Mouse (Mus musculus) kidney, embryonic 14.5 days (tissue): ENCODE measurements at regions not wholly inside any gene's neighbourhood (a gene's known extent, or its start where the extent isn't known, plus 50 kb on each side); places are given as distances from the start of the nearest gene placed in this dataset.

Source experiments
- ATAC-seq: fragments of 200-750 bp; cut with Nextera tagmentation; 2 replicates; pipeline ENCODE4 v1.8.0; 2017; ENCODE audit warnings: moderate number of reproducible peaks, mild to moderate bottlenecking, moderate TSS enrichment, moderate library complexity; ENCODE audit not compliant: low FRiP score, low TSS enrichment
- H3K27ac ChIP-seq: fragments of 300-500 bp; sonication (generic); 2 replicates; pipeline ENCODE4 v1.5.1; 2014; ENCODE audit warnings: low read depth, mild to moderate bottlenecking, low read length, moderate library complexity, mixed read lengths
- H3K27me3 ChIP-seq: fragments of 300-500 bp; sonication (generic); 2 replicates; pipeline ENCODE4 v1.6.1; 2014; ENCODE audit warnings: mild to moderate bottlenecking, low read length; ENCODE audit not compliant: control insufficient read depth, insufficient read depth
- H3K36me3 ChIP-seq: fragments of 300-500 bp; sonication (generic); 2 replicates; pipeline ENCODE4 v1.6.1; 2014; ENCODE audit warnings: low read length, mixed read lengths; ENCODE audit not compliant: control insufficient read depth, insufficient read depth
- H3K4me1 ChIP-seq: fragments of 300-500 bp; sonication (generic); 2 replicates; pipeline ENCODE4 v1.6.1; 2014; ENCODE audit warnings: low read length, mixed read lengths; ENCODE audit not compliant: control insufficient read depth, insufficient read depth
- H3K4me2 ChIP-seq: fragments of 300-500 bp; sonication (generic); replicated peaks from 2 replicates; pipeline ENCODE4 v1.6.1; 2014; ENCODE audit warnings: low read depth, mild to moderate bottlenecking, low read length
- H3K4me3 ChIP-seq: fragments of 300-500 bp; sonication (generic); 2 replicates; pipeline ENCODE4 v1.5.1; 2014; ENCODE audit warnings: mild to moderate bottlenecking, low read length
- H3K9ac ChIP-seq: fragments of 300-500 bp; sonication (generic); 2 replicates; pipeline ENCODE4 v1.6.1; 2014; ENCODE audit warnings: low read depth, mild to moderate bottlenecking, low read length, moderate library complexity
- H3K9me3 ChIP-seq: fragments of 300-500 bp; sonication (generic); 2 replicates; pipeline ENCODE4 v1.6.1; 2016; ENCODE audit warnings: low read length; ENCODE audit not compliant: control insufficient read depth
- WGBS: fragments of 180-500 bp; shearing (Covaris S2); extraction: QIAGEN DNeasy Blood & Tissue Kit; methylation state at CpG from one replicate; pipeline ENCODE4 v1.1.7; 2014; 5-methylcytosine and 5-hydroxymethylcytosine counted together

- Histone ChIP-seq H3K4me1 (no peaks in the 10 kb centered on the region), H3K4me2 (no peak overlapping the region), H3K36me3 (no peaks in the 10 kb centered on the region), H3K27me3 (no peaks in the 10 kb centered on the region), H3K27ac (no peak overlapping the region), H3K9me3 (no peaks in the 10 kb centered on the region), H3K9ac (no peak overlapping the region), H3K4me3 (no peak overlapping the region)
- ATAC-seq, result no peak
These were observed 217.7 kb upstream of the Jun start for GRCm38 (mm10) chr4:95269766-95270165.

GRCm38 (mm10) chr4:95270389-95270788, 218.4 kb upstream of the Jun start:
- ATAC-seq, result no peak
- Histone ChIP-seq H3K4me3 (no peak overlapping the region), H3K9ac (no peak overlapping the region), H3K4me1 (no peaks in the 10 kb centered on the region), H3K4me2 (no peak overlapping the region), H3K36me3 (no peaks in the 10 kb centered on the region), H3K9me3 (no peaks in the 10 kb centered on the region), H3K27ac (no peak overlapping the region), H3K27me3 (no peaks in the 10 kb centered on the region)
- 67% methylated on average over 1 of the region's 1 CpGs for WGBS

GRCm38 (mm10) chr4:95276231-95276630, 224.2 kb upstream of the Jun start:
- WGBS, result 66% methylated on average over 3 of the region's 3 CpGs
- no peak overlapping the region for H3K4me3 ChIP-seq
- peaks cover 25% of the 10 kb centered on the region for H3K4me1 ChIP-seq
- H3K9me3 ChIP-seq, result no peaks in the 10 kb centered on the region
- H3K9ac ChIP-seq, result no peak overlapping the region
- no peaks in the 10 kb centered on the region for H3K27me3 ChIP-seq
- no peak for ATAC-seq
- no peak overlapping the region for H3K4me2 ChIP-seq
- no peak overlapping the region for H3K27ac ChIP-seq
- H3K36me3 ChIP-seq, result no peaks in the 10 kb centered on the region

- H3K4me3 ChIP-seq, result no peak overlapping the region
These were observed 226.1 kb upstream of the Jun start for GRCm38 (mm10) chr4:95277989-95278713.

GRCm38 (mm10) chr4:95278714-95279095, 226.7 kb upstream of the Jun start:
- Histone ChIP-seq H3K36me3 (no peaks in the 10 kb centered on the region), H3K9me3 (no peaks in the 10 kb centered on the region), H3K4me2 (peak overlapping the region; percentile 23), H3K27ac (peak overlapping the region; percentile 95), H3K4me1 (peaks cover 29% of the 10 kb centered on the region), H3K27me3 (no peaks in the 10 kb centered on the region), H3K4me3 (no peak overlapping the region), H3K9ac (peak overlapping the region; percentile 7; the same call in 1 of the 2 replicates)
- 7% methylated on average over 13 of the region's 13 CpGs for WGBS
- ATAC-seq, result peak; percentile 92

More at GRCm38 (mm10) chr4:95277989-95278713, 226.1 kb upstream of the Jun start:
- no peaks in the 10 kb centered on the region for H3K9me3 ChIP-seq
- no peaks in the 10 kb centered on the region for H3K36me3 ChIP-seq
- H3K9ac ChIP-seq, result peak overlapping the region; percentile 7; the same call in 1 of the 2 replicates
- 20% methylated on average over 11 of the region's 11 CpGs for WGBS
- peak overlapping the region; percentile 23 for H3K4me2 ChIP-seq
- peak overlapping the region; percentile 95 for H3K27ac ChIP-seq
- ATAC-seq, result peak; percentile 72
- H3K27me3 ChIP-seq, result no peaks in the 10 kb centered on the region
- peaks cover 29% of the 10 kb centered on the region for H3K4me1 ChIP-seq

GRCm38 (mm10) chr4:95279200-95279599, 227.2 kb upstream of the Jun start:
- no peaks in the 10 kb centered on the region for H3K27me3 ChIP-seq
- ATAC-seq, result peak; percentile 28; the same call in 1 of the 2 replicates
- H3K9me3 ChIP-seq, result no peaks in the 10 kb centered on the region
- H3K4me3 ChIP-seq, result no peak overlapping the region
- no peak overlapping the region for H3K9ac ChIP-seq
- peak overlapping the region; percentile 95 for H3K27ac ChIP-seq
- H3K36me3 ChIP-seq, result no peaks in the 10 kb centered on the region
- WGBS, result 31% methylated on average over 2 of the region's 2 CpGs
- no peak overlapping the region; the same call in 1 of the 2 replicates for H3K4me2 ChIP-seq
- peaks cover 29% of the 10 kb centered on the region for H3K4me1 ChIP-seq

GRCm38 (mm10) chr4:95282083-95282482, 230.1 kb upstream of the Jun start:
- Histone ChIP-seq H3K27me3 (no peaks in the 10 kb centered on the region), H3K4me2 (no peak overlapping the region), H3K4me3 (no peak overlapping the region), H3K4me1 (peaks cover 29% of the 10 kb centered on the region), H3K9ac (no peak overlapping the region), H3K36me3 (no peaks in the 10 kb centered on the region), H3K9me3 (no peaks in the 10 kb centered on the region), H3K27ac (no peak overlapping the region)
- ATAC-seq, result no peak; the same call in 1 of the 2 replicates
- WGBS, result 14% methylated on average over 3 of the region's 3 CpGs

- Histone ChIP-seq H3K27ac (peak overlapping the region; percentile 12; the same call in 1 of the 2 replicates), H3K36me3 (no peaks in the 10 kb centered on the region), H3K9ac (no peak overlapping the region), H3K4me1 (peaks cover 17% of the 10 kb centered on the region), H3K27me3 (no peaks in the 10 kb centered on the region), H3K4me3 (no peak overlapping the region), H3K9me3 (no peaks in the 10 kb centered on the region), H3K4me2 (no peak overlapping the region)
- no peak for ATAC-seq
- WGBS, result 74% methylated on average over 2 of the region's 2 CpGs
These were observed 231.8 kb upstream of the Jun start for GRCm38 (mm10) chr4:95283789-95284188.

- Histone ChIP-seq H3K9me3 (no peaks in the 10 kb centered on the region), H3K27me3 (no peaks in the 10 kb centered on the region), H3K4me1 (peaks cover 13% of the 10 kb centered on the region), H3K9ac (no peak overlapping the region), H3K27ac (no peak overlapping the region), H3K36me3 (no peaks in the 10 kb centered on the region), H3K4me2 (no peak overlapping the region), H3K4me3 (no peak overlapping the region)
- ATAC-seq, result no peak
- WGBS, result 86% methylated on average over 2 of the region's 2 CpGs
These were observed 232.2 kb upstream of the Jun start for GRCm38 (mm10) chr4:95284192-95284591.
